Mouse (Mus musculus): ENCODE results near the gene Hnrnpl. TPM values are rescaled to one million over a fixed set of nuclear protein-coding genes. Genes with fewer than 3 reads are reported as not detected.

Gene Hnrnpl
- polyA plus RNA-seq, 1 experiment from 2014 or later, result 266 TPM

- H3K9ac ChIP-seq (replicated peaks; ENCODE audit: low read depth, low read length), result no peak overlapping the region
- H3K27ac ChIP-seq (ENCODE audit: low read length), result no peak overlapping the region
- H3K4me2 ChIP-seq (replicated peaks; ENCODE audit: low read depth, low read length), result no peak overlapping the region
- WGBS, result 79% methylated on average over 4 of the region's 4 CpGs
- H3K4me1 ChIP-seq (ENCODE audit: control insufficient read depth, insufficient read depth, low read length), result peaks cover 31% of the 10 kb centered on the region
- ATAC-seq (ENCODE audit: insufficient number of reproducible peaks, insufficient read depth, low FRiP score, low read depth), result no peak
- no peaks in the 10 kb centered on the region for H3K27me3 ChIP-seq (ENCODE audit: control insufficient read depth, insufficient read depth, low read length)
- no peak overlapping the region for H3K4me3 ChIP-seq (ENCODE audit: low read depth, low read length)
- no peaks in the 10 kb centered on the region for H3K9me3 ChIP-seq (ENCODE audit: control insufficient read depth, low read depth, low read length)
- no peaks in the 10 kb centered on the region for H3K36me3 ChIP-seq (ENCODE audit: control insufficient read depth, insufficient read depth, low read length)
These were observed 1.5 kb upstream of the Hnrnpl start for GRCm38 (mm10) chr7:28806869-28807268.

GRCm38 (mm10) chr7:28807641-28808220 is 610 bp upstream of the Hnrnpl start:
- Histone ChIP-seq H3K9me3 (ENCODE audit: control insufficient read depth, low read depth, low read length) (no peaks in the 10 kb centered on the region), H3K4me2 (replicated peaks; ENCODE audit: low read depth, low read length) (peak overlapping the region; percentile 72), H3K9ac (replicated peaks; ENCODE audit: low read depth, low read length) (peak overlapping the region; percentile 82), H3K36me3 (ENCODE audit: control insufficient read depth, insufficient read depth, low read length) (peaks cover 7% of the 10 kb centered on the region), H3K27me3 (ENCODE audit: control insufficient read depth, insufficient read depth, low read length) (no peaks in the 10 kb centered on the region), H3K4me1 (ENCODE audit: control insufficient read depth, insufficient read depth, low read length) (peaks cover 26% of the 10 kb centered on the region), H3K4me3 (ENCODE audit: low read depth, low read length) (peak overlapping the region; percentile 69), H3K27ac (ENCODE audit: low read length) (peak overlapping the region; percentile 100)
- ATAC-seq (ENCODE audit: insufficient number of reproducible peaks, insufficient read depth, low FRiP score, low read depth), result no peak
- 36% methylated on average over 8 of the region's 8 CpGs for WGBS

- H3K27me3 ChIP-seq (ENCODE audit: control insufficient read depth, insufficient read depth, low read length), result no peaks in the 10 kb centered on the region
- peak overlapping the region; percentile 72 for H3K4me2 ChIP-seq (replicated peaks; ENCODE audit: low read depth, low read length)
- peaks cover 18% of the 10 kb centered on the region for H3K4me1 ChIP-seq (ENCODE audit: control insufficient read depth, insufficient read depth, low read length)
- 0% methylated on average over 31 of the region's 32 CpGs for WGBS
- H3K9me3 ChIP-seq (ENCODE audit: control insufficient read depth, low read depth, low read length), result no peaks in the 10 kb centered on the region
- peak overlapping the region; percentile 69 for H3K4me3 ChIP-seq (ENCODE audit: low read depth, low read length)
- peak overlapping the region; percentile 82 for H3K9ac ChIP-seq (replicated peaks; ENCODE audit: low read depth, low read length)
- H3K36me3 ChIP-seq (ENCODE audit: control insufficient read depth, insufficient read depth, low read length), result peaks cover 19% of the 10 kb centered on the region
- peak overlapping the region; percentile 100 for H3K27ac ChIP-seq (ENCODE audit: low read length)
- peak; percentile 69 for ATAC-seq (ENCODE audit: insufficient number of reproducible peaks, insufficient read depth, low FRiP score, low read depth)
These were observed 634 bp downstream of the Hnrnpl start for GRCm38 (mm10) chr7:28808957-28809393.

DNA sequence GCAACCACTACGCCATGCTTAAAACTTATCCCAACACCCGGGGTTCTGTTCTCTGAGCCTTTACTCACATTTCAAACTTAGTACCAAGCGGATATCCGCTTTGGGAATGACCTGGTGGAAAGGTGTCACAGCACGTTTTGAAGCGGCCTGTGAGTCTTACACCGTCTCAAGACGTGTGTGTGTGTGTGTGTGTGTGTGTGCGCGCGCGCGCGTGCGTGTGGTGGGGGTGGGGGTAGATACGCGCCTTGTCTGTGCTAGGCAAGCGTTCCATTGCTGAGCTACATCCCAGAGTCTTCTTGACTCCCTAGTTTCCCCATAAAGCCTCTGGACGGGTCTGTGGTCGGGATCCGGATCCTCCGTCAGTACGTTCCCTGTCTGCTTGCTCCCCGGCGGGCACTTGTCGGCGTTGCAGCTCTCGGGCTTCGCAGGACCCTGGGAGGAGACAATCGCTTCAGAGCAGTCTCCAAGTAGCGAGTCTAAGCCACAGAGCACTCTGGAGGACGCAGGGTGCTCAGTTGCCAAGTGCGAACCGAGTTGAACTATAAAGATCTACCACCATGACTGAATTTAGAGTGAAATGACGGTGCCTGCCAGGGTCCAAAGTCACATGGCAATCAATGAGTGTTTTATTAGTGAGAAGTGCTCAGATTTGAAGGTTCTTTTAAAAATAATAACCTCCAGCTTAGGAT is 1.2 kb downstream of the Hnrnpl start:
- Histone ChIP-seq H3K27ac (ENCODE audit: low read length) (peak overlapping the region; percentile 100), H3K9me3 (ENCODE audit: control insufficient read depth, low read depth, low read length) (no peaks in the 10 kb centered on the region), H3K9ac (replicated peaks; ENCODE audit: low read depth, low read length) (peak overlapping the region; percentile 82), H3K4me2 (replicated peaks; ENCODE audit: low read depth, low read length) (peak overlapping the region; percentile 72), H3K4me1 (ENCODE audit: control insufficient read depth, insufficient read depth, low read length) (peaks cover 16% of the 10 kb centered on the region; the same call in 1 of the 2 replicates), H3K36me3 (ENCODE audit: control insufficient read depth, insufficient read depth, low read length) (peaks cover 25% of the 10 kb centered on the region), H3K4me3 (ENCODE audit: low read depth, low read length) (peak overlapping the region; percentile 69), H3K27me3 (ENCODE audit: control insufficient read depth, insufficient read depth, low read length) (no peaks in the 10 kb centered on the region)
- peak; percentile 14; the same call in 1 of the 2 replicates for ATAC-seq (ENCODE audit: insufficient number of reproducible peaks, insufficient read depth, low FRiP score, low read depth)
- WGBS, result under 1% methylated on average over 35 of the region's 35 CpGs

GRCm38 (mm10) chr7:28810107-28811066 is 2.0 kb downstream of the Hnrnpl start:
- H3K4me1 ChIP-seq (ENCODE audit: control insufficient read depth, insufficient read depth, low read length), result peaks cover 20% of the 10 kb centered on the region
- peak; percentile 91 for ATAC-seq (ENCODE audit: insufficient number of reproducible peaks, insufficient read depth, low FRiP score, low read depth)

DNA sequence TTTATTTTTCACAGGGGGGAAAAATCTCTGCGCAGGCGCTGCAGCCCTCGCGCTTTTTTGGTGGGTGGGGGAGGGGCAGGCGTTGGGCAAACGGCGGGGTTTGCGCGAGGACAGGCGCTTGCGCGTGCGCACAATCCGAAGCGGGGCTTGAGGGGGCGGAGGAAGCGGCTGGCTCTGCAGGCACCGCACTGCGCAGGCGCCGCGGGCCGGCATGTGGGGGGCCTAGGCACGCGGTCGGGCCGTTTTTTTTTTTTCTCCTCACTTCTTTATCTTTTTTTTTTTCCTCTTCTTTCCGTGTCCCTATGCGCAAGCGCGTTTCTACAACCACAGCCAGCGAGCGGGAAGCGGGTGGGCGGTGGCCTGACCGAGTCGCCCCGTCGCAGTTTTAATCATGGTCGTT is 2.9 kb downstream of the Hnrnpl start:
- H3K9me3 ChIP-seq (ENCODE audit: control insufficient read depth, low read depth, low read length), result no peaks in the 10 kb centered on the region
- peak; percentile 24; the same call in 1 of the 2 replicates for ATAC-seq (ENCODE audit: insufficient number of reproducible peaks, insufficient read depth, low FRiP score, low read depth)
- WGBS, result 0% methylated on average over 40 of the region's 40 CpGs
- peaks cover 42% of the 10 kb centered on the region for H3K36me3 ChIP-seq (ENCODE audit: control insufficient read depth, insufficient read depth, low read length)
- H3K4me2 ChIP-seq (replicated peaks; ENCODE audit: low read depth, low read length), result peak overlapping the region; percentile 95
- peaks cover 22% of the 10 kb centered on the region for H3K4me1 ChIP-seq (ENCODE audit: control insufficient read depth, insufficient read depth, low read length)
- H3K27me3 ChIP-seq (ENCODE audit: control insufficient read depth, insufficient read depth, low read length), result no peaks in the 10 kb centered on the region
- H3K4me3 ChIP-seq (ENCODE audit: low read depth, low read length), result peak overlapping the region; percentile 73
- H3K9ac ChIP-seq (replicated peaks; ENCODE audit: low read depth, low read length), result peak overlapping the region; percentile 98
- peak overlapping the region; percentile 99 for H3K27ac ChIP-seq (ENCODE audit: low read length)

More at GRCm38 (mm10) chr7:28810107-28811066, 2.0 kb downstream of the Hnrnpl start:
- Histone ChIP-seq H3K36me3 (ENCODE audit: control insufficient read depth, insufficient read depth, low read length) (peaks cover 34% of the 10 kb centered on the region), H3K4me3 (ENCODE audit: low read depth, low read length) (peak overlapping the region; percentile 73), H3K4me2 (replicated peaks; ENCODE audit: low read depth, low read length) (peak overlapping the region; percentile 72), H3K9me3 (ENCODE audit: control insufficient read depth, low read depth, low read length) (no peaks in the 10 kb centered on the region), H3K27ac (ENCODE audit: low read length) (peak overlapping the region; percentile 100), H3K27me3 (ENCODE audit: control insufficient read depth, insufficient read depth, low read length) (no peaks in the 10 kb centered on the region), H3K9ac (replicated peaks; ENCODE audit: low read depth, low read length) (peak overlapping the region; percentile 98)
- under 1% methylated on average over 70 of the region's 70 CpGs for WGBS

DNA sequence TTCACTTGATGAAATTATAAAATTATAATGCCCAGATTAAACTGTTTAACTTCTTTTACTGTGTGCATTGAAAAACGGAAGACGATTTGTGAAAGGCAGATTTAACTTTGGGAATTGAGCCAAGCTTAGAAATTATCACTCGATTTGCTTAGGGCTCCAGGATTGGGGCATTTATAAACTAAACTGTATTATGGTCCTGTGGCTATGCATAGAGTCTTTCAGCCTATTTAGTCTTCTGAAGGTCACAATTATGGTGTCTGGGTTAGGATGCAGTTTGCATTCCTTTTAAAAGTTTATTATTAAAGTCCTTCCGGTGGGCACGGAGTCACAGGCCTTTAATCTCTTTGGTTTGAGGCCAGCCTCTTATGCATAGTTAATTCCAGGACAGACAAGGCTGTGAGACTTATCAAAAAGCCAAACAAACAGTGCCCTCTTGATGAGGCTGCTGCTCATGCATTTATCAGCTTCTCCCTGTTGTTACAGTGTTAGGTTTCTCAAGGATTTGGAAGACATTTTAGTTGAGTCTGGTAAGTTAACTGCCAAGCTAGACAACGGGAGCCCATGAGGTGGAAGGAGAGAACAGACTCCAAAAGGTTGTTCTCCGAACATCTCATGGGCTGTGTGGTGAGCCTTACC is 3.4 kb downstream of the Hnrnpl start:
- peak overlapping the region; percentile 73 for H3K4me3 ChIP-seq (ENCODE audit: low read depth, low read length)
- no peaks in the 10 kb centered on the region for H3K27me3 ChIP-seq (ENCODE audit: control insufficient read depth, insufficient read depth, low read length)
- H3K4me1 ChIP-seq (ENCODE audit: control insufficient read depth, insufficient read depth, low read length), result peaks cover 22% of the 10 kb centered on the region
- ATAC-seq (ENCODE audit: insufficient number of reproducible peaks, insufficient read depth, low FRiP score, low read depth), result no peak
- no peaks in the 10 kb centered on the region for H3K9me3 ChIP-seq (ENCODE audit: control insufficient read depth, low read depth, low read length)
- H3K36me3 ChIP-seq (ENCODE audit: control insufficient read depth, insufficient read depth, low read length), result peaks cover 47% of the 10 kb centered on the region
- H3K4me2 ChIP-seq (replicated peaks; ENCODE audit: low read depth, low read length), result peak overlapping the region; percentile 95
- H3K27ac ChIP-seq (ENCODE audit: low read length), result peak overlapping the region; percentile 27; the same call in 1 of the 2 replicates
- H3K9ac ChIP-seq (replicated peaks; ENCODE audit: low read depth, low read length), result peak overlapping the region; percentile 98
- WGBS, result 7% methylated on average over 7 of the region's 7 CpGs

Data from stomach, embryonic 14.5 days (tissue).